Mouse (Mus musculus): ENCODE data around the gene Mettl6. TPM values are rescaled to one million over a fixed set of nuclear protein-coding genes. Genes with fewer than 3 reads are reported as not detected.

The Mettl6 gene
- polyA plus RNA-seq, 1 experiment from 2014 or later = 44.1 TPM

- no peak for ATAC-seq (ENCODE audit: low read depth)
- H3K9ac ChIP-seq (replicated peaks; ENCODE audit: low read depth, low read length) = no peak overlapping the region
- H3K27me3 ChIP-seq (ENCODE audit: control insufficient read depth, insufficient read depth, low read length) = no peaks in the 10 kb centered on the region
- no peak overlapping the region for H3K27ac ChIP-seq (ENCODE audit: low read depth, low read length)
- H3K4me1 ChIP-seq (ENCODE audit: control insufficient read depth, insufficient read depth, low read length) = peaks cover 22% of the 10 kb centered on the region; the same call in 1 of the 2 replicates
- H3K36me3 ChIP-seq (ENCODE audit: control insufficient read depth, insufficient read depth, low read length) = peaks cover 24% of the 10 kb centered on the region; the same call in 1 of the 2 replicates
- 94% methylated on average over 3 of the region's 3 CpGs for WGBS
- H3K9me3 ChIP-seq (ENCODE audit: control insufficient read depth, low read length) = no peaks in the 10 kb centered on the region
- H3K4me2 ChIP-seq (ENCODE audit: low read depth, low read length) = no peak overlapping the region
- no peak overlapping the region for H3K4me3 ChIP-seq (ENCODE audit: low read depth, low read length)
Measured at GRCm38 (mm10) chr14:31431789-31432330, 63.0 kb downstream of the Mettl6 start.

- no peak overlapping the region for H3K27ac ChIP-seq (ENCODE audit: low read depth, low read length)
- H3K36me3 ChIP-seq (ENCODE audit: control insufficient read depth, insufficient read depth, low read length) = peaks cover 29% of the 10 kb centered on the region; the same call in 1 of the 2 replicates
- WGBS = 47% methylated on average over 5 of the region's 5 CpGs
Measured at GRCm38 (mm10) chr14:31429004-31429395, 65.8 kb downstream of the Mettl6 start.

GRCm38 (mm10) chr14:31428211-31429003 lies 66.4 kb downstream of the Mettl6 start:
- 64% methylated on average over 15 of the region's 15 CpGs for WGBS
- no peak overlapping the region for H3K4me3 ChIP-seq (ENCODE audit: low read depth, low read length)
- H3K9me3 ChIP-seq (ENCODE audit: control insufficient read depth, low read length) = no peaks in the 10 kb centered on the region
- no peak overlapping the region for H3K4me2 ChIP-seq (ENCODE audit: low read depth, low read length)
- no peak overlapping the region for H3K27ac ChIP-seq (ENCODE audit: low read depth, low read length)
- H3K36me3 ChIP-seq (ENCODE audit: control insufficient read depth, insufficient read depth, low read length) = peaks cover 28% of the 10 kb centered on the region; the same call in 1 of the 2 replicates
- no peak for ATAC-seq (ENCODE audit: low read depth)
- H3K27me3 ChIP-seq (ENCODE audit: control insufficient read depth, insufficient read depth, low read length) = no peaks in the 10 kb centered on the region
- no peak overlapping the region for H3K9ac ChIP-seq (replicated peaks; ENCODE audit: low read depth, low read length)
- H3K4me1 ChIP-seq (ENCODE audit: control insufficient read depth, insufficient read depth, low read length) = peaks cover 12% of the 10 kb centered on the region; the same call in 1 of the 2 replicates

More at GRCm38 (mm10) chr14:31429004-31429395, 65.8 kb downstream of the Mettl6 start:
- H3K4me1 ChIP-seq (ENCODE audit: control insufficient read depth, insufficient read depth, low read length) = peaks cover 16% of the 10 kb centered on the region; the same call in 1 of the 2 replicates
- no peaks in the 10 kb centered on the region for H3K27me3 ChIP-seq (ENCODE audit: control insufficient read depth, insufficient read depth, low read length)
- no peak overlapping the region for H3K4me3 ChIP-seq (ENCODE audit: low read depth, low read length)
- no peaks in the 10 kb centered on the region for H3K9me3 ChIP-seq (ENCODE audit: control insufficient read depth, low read length)
- H3K9ac ChIP-seq (replicated peaks; ENCODE audit: low read depth, low read length) = no peak overlapping the region
- no peak for ATAC-seq (ENCODE audit: low read depth)
- no peak overlapping the region for H3K4me2 ChIP-seq (ENCODE audit: low read depth, low read length)

Other genes starting within 250 kb of the Mettl6 start
- 11.8 TPM in 2 replicates for gene Phf7, start 243.7 kb downstream of the Mettl6 start, polyA plus RNA-seq (2014; fragmentation: Nextera tagmentation; extraction: Ambion mirVana)
- 97.5 and 101 TPM in 2 replicates for gene Bap1, start 243.6 kb downstream of the Mettl6 start, polyA plus RNA-seq (2014; fragmentation: Nextera tagmentation; extraction: Ambion mirVana)
- 3.6 and 4.0 TPM in 2 replicates for gene Dnah1, start 171.1 kb downstream of the Mettl6 start, polyA plus RNA-seq (2014; fragmentation: Nextera tagmentation; extraction: Ambion mirVana)
- 89.4 and 92.9 TPM in 2 replicates for gene Capn7, start 158.4 kb downstream of the Mettl6 start, polyA plus RNA-seq (2014; fragmentation: Nextera tagmentation; extraction: Ambion mirVana)
- gene Sh3bp5, start 59.0 kb downstream of the Mettl6 start, polyA plus RNA-seq (2014; fragmentation: Nextera tagmentation; extraction: Ambion mirVana) = 58.1 and 104 TPM in 2 replicates
- 8.9 and 12.0 TPM in 2 replicates for gene Eaf1, start 641 bp downstream of the Mettl6 start, polyA plus RNA-seq (2014; fragmentation: Nextera tagmentation; extraction: Ambion mirVana)
- 0.12 and 0.23 TPM in 2 replicates for gene Colq, start 96.3 kb upstream of the Mettl6 start, polyA plus RNA-seq (2014; fragmentation: Nextera tagmentation; extraction: Ambion mirVana)
- not detected in 2 replicates for gene Gm49387, start 145.8 kb upstream of the Mettl6 start, polyA plus RNA-seq (2014; fragmentation: Nextera tagmentation; extraction: Ambion mirVana)
- gene Btd, start 146.0 kb upstream of the Mettl6 start, polyA plus RNA-seq (2014; fragmentation: Nextera tagmentation; extraction: Ambion mirVana) = 14.4 and 17.7 TPM in 2 replicates
- 10.0 and 13.5 TPM in 2 replicates for gene Hacl1, start 146.2 kb upstream of the Mettl6 start, polyA plus RNA-seq (2014; fragmentation: Nextera tagmentation; extraction: Ambion mirVana)